Mouse (Mus musculus) heart, postnatal 25 days (tissue): Measurements from ENCODE around the gene Gpatch11. TPM values are rescaled to one million over a fixed set of nuclear protein-coding genes. Genes with fewer than 3 reads are reported as not detected.
A peak's percentile ranks its signal among the peaks of the same experiment; 100 is the strongest.
"Not testable (repeated sequence)": the region's sequence is repeated elsewhere in the genome, so short reads cannot be mapped to it uniquely, and the experiment has no call there.

Source experiments
- DNase-seq: peaks from one replicate; pipeline ENCODE4 v3.0.0; 2022; ENCODE audit warnings: low spot score
- intact Hi-C: fragments of 180-260 bp; cut with DNase I; formaldehyde crosslinking; loops from one replicate; pipeline ENCODE4 v1.15.1; 2025
- total RNA-seq, 2 experiments: library from RNA; stranded (reverse); gene quantifications; 2 replicates each; pipeline ENCODE4 v1.2.3; 2021

Gpatch11 gene
- 10 to 100 TPM; 29.4 to 32.3 TPM for total RNA-seq

DNA sequence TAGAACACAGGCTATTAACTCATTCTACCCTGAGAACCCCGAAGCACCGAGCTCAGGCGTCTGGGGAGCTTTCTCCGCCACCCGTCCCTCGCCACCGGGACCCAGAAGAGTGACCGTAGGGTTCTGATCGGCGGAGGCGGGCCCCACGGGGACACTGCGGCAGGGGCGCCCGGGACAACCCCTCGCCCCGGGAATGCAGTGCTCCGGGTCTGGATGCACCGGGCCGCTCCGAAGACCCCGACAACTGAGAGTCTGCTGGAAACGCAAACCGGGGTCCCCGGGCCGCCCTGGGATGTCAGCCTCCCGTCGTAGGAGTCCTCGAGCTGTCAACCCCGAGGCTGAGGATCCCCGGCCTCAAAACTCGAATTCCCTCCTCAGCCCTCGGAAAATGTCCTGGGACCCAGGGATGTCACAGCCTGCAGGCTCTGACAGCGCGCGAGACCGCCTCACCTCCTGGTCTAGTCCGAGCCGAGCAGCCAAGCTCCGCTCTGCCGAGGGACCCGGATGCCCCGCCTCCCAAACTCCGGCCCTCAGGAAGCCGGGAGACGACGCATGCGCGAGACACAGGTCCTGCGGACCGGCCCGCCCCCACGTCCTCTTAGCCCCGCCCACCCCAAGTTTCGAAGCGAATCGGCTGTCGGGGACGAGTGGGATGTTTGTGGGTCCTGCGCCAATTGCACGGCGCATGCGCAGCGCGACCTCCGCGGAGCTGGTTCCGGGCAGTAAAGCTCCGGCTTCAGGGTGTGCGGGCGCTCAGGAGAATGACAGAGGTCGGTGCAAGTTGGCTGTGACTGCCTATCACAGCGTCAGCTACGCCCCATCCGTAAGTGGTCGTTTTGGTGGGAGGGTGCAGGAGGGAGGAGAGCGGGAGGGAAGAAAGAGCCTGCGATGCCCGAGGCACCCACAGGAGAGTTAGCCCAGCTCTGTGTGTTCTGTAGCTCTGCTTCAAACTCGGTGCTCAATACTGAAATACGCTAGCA is at the start of gene Gpatch11, which contains the start of gene Heatr5b:
TSS of gene Gpatch11 (plus strand) at position 712 of the 980 bp plus-strand sequence.
TSS of gene Heatr5b (minus strand) at position 509 of the 980 bp plus-strand sequence.
- intact Hi-C loops = loop anchor here (5.0 kb wide), 3 partner anchors 82 to 102 kb away; partner anchors contain the start of genes Cebpz, Cebpzos, Ndufaf7 and Strn

DNA sequence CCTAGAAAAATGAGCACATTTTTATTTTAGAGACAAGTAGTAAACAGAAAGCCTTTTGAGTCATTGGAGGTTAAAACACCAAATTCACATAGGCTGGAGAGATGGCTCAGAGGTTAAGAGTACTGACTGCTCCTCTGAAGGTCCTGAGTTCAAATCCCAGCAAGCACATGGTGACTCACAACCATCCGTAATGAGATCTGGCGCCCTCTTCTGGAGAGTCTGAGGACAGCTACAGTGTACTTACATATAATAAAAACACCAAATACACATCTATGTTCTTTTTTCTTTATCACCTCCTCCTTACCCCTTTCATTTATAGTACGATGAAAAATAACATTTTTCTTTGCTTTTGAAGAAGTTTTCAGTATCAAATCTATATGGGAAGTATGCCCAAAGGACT is 47.1 kb upstream of the Gpatch11 start:
- DNase-seq, intact Hi-C loops: not testable (repeated sequence)

More for the DNA sequence above, at the start of gene Gpatch11, which contains the start of gene Heatr5b:
- peak; percentile 94 for DNase-seq

DNA sequence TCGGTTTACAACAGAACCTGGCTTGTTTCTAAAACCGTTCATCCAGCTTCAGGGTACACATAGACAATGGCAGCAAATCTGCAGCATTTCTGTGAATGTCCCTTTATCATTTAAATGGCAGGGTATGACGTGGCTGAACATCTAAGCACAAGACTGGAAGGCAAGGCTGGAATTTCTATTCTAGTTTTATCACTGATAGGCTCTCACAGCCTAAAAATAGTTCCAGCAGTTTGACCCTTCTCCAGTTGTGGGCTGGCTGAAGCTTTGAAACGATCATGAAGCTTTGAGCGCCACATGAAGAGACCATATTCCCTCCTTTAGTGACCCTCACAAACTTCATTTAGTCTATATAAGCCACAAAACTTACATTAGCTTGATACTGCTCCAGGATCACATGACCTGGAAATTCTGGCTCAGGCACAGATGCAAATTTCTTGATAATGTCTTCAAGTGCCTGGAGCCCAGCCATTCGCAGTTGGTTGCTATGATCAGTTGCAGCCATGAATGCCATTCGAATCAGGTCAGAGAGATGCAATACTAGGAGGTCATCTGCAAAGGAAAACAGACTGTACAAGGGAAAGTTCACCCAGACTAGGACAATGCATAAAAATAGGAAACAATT is 44.2 kb upstream of the Gpatch11 start:
- DNase-seq = no peak
- intact Hi-C loops = no loop called here

DNA sequence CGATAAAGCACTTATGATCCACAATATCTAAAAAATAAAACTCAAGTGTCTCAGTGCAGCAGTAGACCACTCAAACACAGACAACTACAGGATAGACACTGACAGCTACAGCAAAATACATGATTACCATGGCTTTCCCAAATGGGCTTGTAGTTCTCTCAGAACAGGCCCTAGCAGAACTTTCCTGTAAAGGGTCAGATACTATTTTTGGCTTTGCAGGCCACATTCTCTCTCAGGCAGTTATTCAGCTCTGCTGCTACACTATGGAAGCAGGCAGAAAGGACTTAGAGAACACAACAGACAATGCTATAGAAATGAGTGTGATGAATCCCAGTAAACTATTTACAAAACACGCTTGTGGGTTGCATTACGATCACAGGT is 43.7 kb upstream of the Gpatch11 start:
- no peak for DNase-seq
- intact Hi-C loops = no loop called here

DNA sequence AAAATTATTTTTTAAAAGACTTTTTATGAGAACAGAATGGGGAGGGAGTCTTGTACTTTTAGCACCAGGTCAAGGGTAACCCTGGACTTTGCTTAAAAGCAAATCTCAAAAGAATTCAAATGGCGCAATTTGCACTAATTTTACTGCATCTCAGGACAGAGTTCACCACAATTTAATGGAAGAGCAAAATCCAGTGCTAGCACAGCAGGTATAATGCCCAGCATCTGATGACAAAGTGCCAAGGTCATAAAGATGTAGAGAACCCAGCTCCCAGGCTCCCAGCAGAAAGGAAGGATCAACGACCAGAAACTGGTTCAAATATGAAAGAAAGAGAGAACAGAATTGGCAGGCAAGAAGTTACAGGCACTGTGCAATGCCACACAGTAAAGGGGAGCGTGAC is 43.2 kb upstream of the Gpatch11 start:
- DNase-seq = no peak
- intact Hi-C loops = no loop called here

DNA sequence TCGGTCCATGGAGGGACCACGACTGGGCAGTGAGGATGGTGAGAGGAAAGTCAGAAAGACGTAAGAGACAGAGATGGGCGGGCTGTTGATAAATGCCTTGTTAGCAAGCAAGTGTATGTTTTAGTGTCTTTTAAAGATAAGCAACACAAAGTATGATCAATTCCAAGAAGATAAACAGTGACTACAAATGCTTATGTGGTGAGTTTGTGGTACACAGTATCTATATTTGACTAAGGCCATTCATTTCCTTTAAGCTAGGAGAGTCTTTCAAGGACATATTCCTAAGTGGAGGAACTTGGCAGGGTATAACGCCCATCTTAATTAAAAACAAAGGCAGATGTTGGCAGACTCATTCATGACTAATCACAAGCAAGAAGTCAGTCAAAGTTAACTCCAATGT is 41.0 kb upstream of the Gpatch11 start:
- no peak for DNase-seq
- intact Hi-C loops = no loop called here

DNA sequence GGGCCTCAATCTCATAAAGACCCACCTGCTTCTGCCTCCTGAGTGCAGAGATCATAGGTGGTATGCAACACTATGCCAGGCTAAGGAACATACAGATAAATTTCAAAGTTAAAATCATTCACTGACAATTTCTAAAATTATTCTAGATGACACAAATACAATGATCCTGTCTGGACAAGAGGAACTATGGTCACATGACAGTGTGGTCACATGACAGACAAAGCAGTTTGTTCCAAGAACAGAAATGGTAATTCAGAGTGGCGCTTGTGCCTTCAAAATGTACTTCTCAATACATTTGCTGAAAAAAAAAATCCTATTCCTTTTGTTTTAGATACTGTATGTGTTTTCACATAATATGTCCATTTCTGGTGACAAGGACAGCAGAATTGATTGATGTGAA is 38.1 kb upstream of the Gpatch11 start:
- intact Hi-C loops = no loop called here
- DNase-seq = no peak

DNA sequence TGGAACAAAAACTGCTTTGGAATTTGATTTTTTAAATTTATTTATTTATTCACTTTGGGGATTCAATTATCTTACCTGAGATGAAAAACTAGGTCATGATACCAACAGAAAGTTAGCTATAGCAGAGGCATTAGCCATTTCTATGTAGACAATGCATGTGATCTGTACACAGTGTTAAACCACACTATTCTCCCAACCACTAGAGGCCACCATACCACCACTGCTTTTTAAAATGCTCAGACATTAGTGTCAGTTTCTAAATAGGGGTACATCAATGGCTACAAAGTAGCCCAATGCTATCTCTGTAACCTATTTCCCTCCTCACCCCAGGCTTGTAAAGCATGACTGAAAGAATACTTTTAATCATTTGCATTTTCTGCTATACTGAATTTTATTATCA is 26.3 kb upstream of the Gpatch11 start:
- intact Hi-C loops = no loop called here
- DNase-seq = no peak

DNA sequence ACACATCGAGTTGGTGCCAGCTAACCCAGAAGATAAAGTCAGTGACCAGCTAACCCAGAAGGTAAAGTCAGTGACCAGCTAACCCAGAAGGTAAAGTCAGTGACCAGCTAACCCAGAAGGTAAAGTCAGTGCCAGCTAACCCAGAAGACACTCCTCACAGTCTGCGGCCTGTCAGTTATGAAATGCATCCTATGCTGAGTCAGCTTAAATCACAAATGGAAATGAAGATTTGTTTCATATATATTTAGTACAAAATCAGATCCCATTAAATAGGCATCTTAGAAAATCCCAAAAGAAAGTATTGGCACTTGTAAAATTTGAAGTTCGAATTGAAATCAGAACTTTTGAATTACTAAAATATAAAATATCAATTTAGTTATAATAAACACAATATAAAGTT is 25.8 kb upstream of the Gpatch11 start:
- intact Hi-C loops = no loop called here
- no peak for DNase-seq

DNA sequence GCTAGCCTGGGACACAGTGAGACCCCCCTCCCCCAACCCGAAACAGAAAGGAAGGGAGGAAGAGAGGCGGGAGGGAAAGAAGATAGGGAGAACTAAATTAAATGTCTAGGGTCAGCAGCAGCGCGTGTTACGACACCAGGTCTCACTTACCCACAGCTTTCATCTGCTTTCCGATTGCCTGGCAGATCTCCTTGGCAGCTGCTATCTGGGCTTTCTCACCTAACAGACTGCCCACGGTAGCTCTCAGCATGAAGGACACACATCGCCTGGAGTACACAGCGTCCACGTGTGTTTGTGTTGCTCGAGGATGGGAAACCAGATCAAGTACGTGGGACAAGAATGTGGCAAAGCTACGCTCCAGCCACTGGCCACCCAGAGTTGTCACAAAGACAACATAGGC is 11.0 kb upstream of the Gpatch11 start:
- intact Hi-C loops = no loop called here
- DNase-seq = no peak

DNA sequence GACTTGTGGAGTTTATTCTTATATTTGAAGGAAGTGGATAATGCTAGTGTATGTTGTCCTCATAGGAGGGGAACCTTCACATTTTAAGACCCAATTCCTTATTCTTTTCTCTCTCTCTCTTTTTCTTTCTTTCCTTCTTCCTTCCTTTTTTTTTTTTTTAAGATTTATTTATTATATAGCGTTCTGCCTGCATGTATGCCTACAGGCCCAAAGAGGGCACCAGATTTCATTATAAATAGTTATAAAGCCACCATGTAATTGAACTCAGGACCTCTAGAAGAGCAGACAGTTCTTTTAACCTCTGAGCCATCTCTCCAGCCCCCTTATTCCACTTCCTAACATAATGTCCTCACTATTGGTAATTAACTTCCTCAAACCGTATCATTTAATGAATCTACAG is 689 bp downstream of the Gpatch11 start:
- DNase-seq = no peak
- intact Hi-C loops = loop anchor here (5.0 kb wide), 3 partner anchors 81 to 101 kb away; partner anchors contain the start of genes Cebpz, Cebpzos, Ndufaf7 and Strn

DNA sequence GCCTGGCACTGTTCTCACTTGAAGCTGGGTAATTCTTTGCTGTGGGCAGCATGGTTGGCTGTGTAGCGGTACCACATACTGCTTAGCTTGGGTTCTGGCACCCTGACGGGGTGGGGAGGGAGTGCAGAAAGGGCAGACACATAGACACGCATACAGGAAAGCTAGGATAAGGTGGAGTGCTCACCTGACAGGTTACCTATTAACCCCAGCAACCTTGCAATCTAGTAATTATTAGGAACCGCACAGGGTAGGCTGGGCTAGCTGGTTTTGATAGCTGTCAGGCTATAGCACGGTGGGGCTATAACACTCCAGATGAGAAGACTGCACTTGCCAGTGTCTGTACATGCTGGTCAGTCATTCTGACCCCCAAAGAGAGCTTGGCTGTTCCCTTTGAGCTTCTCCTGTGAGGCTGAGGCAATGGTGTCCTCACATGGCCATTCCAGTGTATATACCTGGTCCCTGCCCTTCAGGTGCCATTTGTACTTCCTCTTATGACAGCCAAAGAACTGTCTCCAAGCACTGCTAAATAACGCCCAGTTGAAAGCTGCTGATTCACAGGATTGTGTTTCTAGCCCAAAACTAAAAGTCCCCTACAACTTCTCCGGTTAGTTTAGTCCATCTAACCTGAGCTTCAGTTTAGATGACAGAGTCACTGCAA is 7.0 kb downstream of the Gpatch11 start:
- no peak for DNase-seq
- intact Hi-C loops = no loop called here

DNA sequence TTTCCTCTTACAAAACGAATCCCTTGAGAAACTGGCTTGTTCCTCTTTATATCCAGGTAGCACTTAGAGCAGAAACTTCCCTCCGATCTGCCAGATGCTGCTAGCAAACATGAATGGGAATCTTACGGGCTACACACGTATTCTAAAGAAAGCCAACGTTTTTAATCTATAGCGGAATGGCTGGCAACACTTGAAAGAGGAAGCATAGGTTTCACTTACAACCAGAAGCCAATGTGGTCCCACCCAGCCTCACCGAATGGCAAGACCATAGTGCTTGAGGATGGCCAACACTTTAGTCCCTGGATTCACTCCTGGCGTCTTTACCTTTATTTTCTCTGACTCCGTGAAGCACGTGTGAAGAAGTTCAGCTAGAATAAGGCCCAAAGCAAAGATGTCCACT is 20.9 kb downstream of the Gpatch11 start:
- no peak for DNase-seq
- intact Hi-C loops = no loop called here

DNA sequence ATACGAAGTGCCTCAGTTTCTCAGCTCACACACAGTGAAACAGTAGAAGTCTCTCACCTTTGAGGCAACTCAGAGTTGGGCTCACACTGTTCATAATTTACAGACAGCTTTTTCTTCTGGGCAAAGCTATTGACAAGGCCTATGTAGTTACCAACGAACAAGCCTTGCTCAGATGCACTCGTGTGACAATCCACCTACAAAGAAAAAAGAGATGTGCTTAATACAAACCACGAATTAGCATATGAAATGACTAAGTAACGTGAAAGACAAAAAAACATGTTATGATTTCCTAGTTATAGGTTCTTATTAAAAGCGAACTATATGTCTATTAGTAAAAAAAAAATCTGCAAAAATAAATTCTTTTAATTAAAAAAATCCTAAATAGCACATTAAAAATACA is 38.5 kb downstream of the Gpatch11 start:
- DNase-seq = no peak
- intact Hi-C loops = no loop called here

DNA sequence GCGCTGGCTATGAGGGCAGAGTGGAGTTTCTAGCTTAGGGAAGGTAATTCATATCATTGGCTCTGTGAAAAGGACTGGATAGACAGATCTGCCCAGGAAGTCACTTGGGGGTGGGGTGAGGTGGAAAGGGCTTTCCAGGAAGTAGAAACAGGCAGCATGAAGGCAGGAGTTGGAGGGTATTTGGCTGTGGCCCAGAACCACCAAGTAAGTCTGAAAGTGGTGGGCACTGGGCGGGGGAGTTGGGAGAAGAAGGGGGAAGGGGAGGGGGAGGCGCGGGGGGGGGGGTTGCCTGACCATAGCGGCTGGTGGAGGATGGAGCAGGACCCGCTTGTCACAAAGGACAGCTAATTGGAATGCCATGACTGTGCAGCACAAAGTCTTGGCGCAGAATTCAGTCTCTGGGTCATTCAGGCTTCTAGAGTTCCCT is 46.5 kb downstream of the Gpatch11 start:
- intact Hi-C loops = loop anchor here (2.0 kb wide), 1 partner anchor 55 kb away; the partner anchor contains the start of genes Cebpz and Ndufaf7
- no peak for DNase-seq

DNA sequence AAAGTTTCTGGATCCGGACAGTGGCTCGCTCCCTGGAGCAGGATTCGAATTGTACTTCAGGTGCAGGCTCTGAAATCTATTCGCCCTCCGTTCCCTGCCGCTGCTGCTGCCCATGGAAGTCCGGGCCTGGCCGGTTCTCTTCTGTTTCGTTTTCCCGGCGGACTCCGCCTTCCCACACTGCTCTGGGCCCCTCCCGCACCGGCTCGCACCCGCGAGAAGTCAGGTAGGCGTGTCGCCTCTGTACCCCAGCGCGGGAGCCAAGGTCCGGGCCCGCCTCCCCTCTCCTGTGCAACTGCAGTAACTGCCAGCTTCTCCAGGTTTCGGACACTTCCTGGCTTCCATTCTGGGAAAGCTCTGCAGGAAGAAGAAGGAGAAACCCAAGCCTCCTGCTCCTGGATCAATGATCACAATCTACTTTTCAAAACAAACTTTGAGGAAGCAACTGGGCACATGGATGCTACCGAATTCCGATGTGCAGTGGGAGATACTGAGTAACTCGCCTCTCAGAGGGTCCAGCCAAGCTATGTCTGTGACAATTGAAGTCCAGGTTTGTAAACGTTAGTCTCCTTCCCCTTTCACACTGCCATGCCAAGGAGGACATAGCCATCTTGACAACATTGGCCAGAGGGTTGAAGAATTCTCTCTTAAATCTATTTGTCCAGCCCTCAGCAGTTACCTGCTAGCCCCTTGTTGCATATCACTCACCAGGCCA is 47.2 kb downstream of the Gpatch11 start, which contains the start of gene Eif2ak2:
TSS of gene Eif2ak2 (minus strand) at position 173 of the 712 bp plus-strand sequence.
- DNase-seq = peak; percentile 75
- intact Hi-C loops = loop anchor here (2.0 kb wide), 1 partner anchor 54 kb away; the partner anchor contains the start of genes Cebpz and Ndufaf7

DNA sequence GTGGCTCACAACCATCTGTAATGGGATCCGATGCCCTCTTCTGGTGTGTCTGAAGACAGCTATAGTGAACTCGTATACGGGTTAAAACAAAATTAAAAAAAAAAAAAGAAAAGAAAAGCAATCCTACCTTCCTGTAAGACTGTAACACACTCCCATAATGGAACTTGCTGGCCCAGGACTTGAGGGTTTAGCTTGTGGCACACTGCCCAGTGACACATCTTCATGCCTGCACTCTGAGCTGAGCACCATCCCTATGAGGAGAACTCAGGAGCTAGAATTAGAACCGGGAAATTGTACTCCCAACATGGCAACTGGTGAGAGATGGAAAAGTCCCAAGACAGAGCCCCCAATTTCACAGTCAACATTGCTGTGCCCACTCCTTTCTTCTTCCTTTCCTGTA is 47.9 kb downstream of the Gpatch11 start:
- no peak for DNase-seq
- intact Hi-C loops = loop anchor here (2.0 kb wide), 1 partner anchor 54 kb away; the partner anchor contains the start of genes Cebpz and Ndufaf7

DNA sequence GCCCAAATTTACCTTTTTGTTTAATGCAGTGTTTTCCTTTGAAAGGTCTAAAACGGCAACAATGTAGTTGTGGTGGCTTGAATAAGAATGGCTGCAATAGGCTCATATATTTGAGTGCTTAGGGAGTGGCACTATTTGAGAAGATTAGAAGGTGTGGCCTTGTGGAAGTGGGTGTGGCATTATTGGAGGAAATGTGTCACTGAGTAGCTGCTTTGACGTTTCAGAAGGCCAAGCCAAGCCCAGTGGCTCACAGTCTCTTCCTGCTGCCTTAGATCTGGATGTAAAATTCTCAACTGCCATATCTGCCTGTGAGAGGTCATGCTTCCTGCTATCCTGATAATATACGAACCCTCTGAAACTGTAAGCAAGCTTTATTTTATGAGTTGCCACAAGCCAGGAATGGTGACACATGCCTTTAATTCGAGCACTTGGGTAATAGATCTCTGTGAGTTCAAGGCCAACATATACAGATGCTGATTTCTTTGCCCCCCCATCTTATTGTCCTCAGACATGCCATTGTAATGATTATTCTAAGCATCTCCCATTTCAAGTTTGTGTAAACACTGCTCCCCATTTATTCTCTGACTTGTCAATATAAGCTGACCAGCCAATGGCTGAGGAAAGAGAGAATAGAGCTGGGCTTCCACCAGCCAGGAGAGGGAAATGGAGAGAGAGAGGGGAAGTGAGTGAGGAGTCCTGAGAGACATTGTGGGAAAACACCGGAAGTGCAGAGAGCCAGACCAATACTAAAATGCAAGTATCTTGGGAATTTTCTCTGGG is 50.1 kb downstream of the Gpatch11 start:
- intact Hi-C loops = no loop called here
- no peak for DNase-seq

DNA sequence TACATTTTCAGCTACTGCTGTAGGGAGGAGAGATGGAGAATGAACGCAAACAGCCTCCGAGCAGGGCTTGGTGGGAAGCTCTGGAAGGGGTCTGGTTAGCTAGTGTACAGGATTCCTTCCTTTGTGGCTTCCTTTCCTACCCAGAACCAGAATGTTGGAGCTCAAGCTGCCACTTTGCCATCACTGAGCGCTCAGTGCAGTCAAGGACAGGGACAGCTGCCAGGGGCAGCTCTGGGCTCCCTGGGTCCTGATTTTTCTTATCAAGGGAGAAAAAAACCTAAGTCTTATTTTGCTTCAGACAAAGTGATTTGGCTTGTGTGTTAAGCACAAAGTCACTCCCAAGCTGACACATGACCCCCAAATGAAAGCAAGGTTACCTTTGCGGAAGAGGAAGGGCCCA is 53.2 kb downstream of the Gpatch11 start:
- intact Hi-C loops = no loop called here

More for the DNA sequence above, 53.2 kb downstream of the Gpatch11 start:
- DNase-seq = no peak
